Mouse (Mus musculus) kidney, adult 2 months (tissue): ENCODE results near the gene Zw10.

Experiments used
- CTCF ChIP-seq: fragments of 200-500 bp; conservative IDR thresholded peaks from 2 replicates; pipeline ENCODE4 v1.5.1; 2011; ENCODE audit warnings: low read depth, mild to moderate bottlenecking, control low read depth, low read length, moderate library complexity, mixed read lengths; ENCODE audit not compliant: insufficient read depth, insufficient read length
- POLR2A ChIP-seq: fragments of 200-500 bp; IDR thresholded peaks from one replicate; pipeline ENCODE4 v1.6.1; 2011; ENCODE audit warnings: low read depth, low read length, control low read depth

DNA sequence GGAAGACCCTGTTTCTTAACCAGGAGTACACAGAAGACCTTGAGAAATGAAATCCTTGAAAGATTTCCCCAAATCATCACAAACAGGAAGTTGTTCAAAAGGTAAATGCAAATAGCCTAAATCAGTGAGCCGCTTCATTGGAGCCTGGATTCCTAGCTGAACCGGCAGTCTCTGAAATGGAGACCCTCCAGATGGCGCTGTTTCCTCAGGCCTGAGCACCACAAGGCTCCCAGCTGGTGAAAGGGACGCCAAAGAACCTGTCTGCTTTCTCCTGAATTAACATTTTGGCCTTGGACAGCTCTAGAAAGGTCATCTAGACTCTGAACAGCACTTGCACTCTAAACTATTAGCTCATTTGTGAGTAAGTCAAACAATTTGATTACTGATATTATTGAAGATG, 26.1 kb downstream of the Zw10 start:
- TF ChIP-seq CTCF (peak; percentile 82), POLR2A (no peak)
